Mouse (Mus musculus): Measurements from ENCODE around the gene Klf3. TPM values are rescaled to one million over a fixed set of nuclear protein-coding genes. Genes with fewer than 3 reads are reported as not detected.

Klf3 gene
- polyA plus RNA-seq, 1 experiment from 2014 or later, result 115 TPM

GRCm38 (mm10) chr5:64820138-64820537 is 16.9 kb downstream of the Klf3 start:
- no peak overlapping the region for H3K27ac ChIP-seq (ENCODE audit: low read length)

GRCm38 (mm10) chr5:64821294-64821693 is 18.1 kb downstream of the Klf3 start:
- Histone ChIP-seq H3K9ac (replicated peaks; ENCODE audit: low read depth, low read length) (no peak overlapping the region), H3K4me1 (ENCODE audit: control insufficient read depth, insufficient read depth, low read length) (peaks cover 12% of the 10 kb centered on the region; the same call in 1 of the 2 replicates), H3K27me3 (ENCODE audit: control insufficient read depth, insufficient read depth, low read length) (no peaks in the 10 kb centered on the region), H3K4me3 (ENCODE audit: low read depth, low read length) (no peak overlapping the region), H3K36me3 (ENCODE audit: control insufficient read depth, insufficient read depth, low read length) (peaks cover 80% of the 10 kb centered on the region), H3K9me3 (ENCODE audit: control insufficient read depth, low read depth, low read length) (no peaks in the 10 kb centered on the region), H3K27ac (ENCODE audit: low read length) (no peak overlapping the region), H3K4me2 (replicated peaks; ENCODE audit: low read depth, low read length) (no peak overlapping the region)
- 91% methylated on average over 2 of the region's 2 CpGs for WGBS
- ATAC-seq (ENCODE audit: insufficient number of reproducible peaks, insufficient read depth, low FRiP score, low read depth), result no peak

More at GRCm38 (mm10) chr5:64820138-64820537, 16.9 kb downstream of the Klf3 start:
- no peaks in the 10 kb centered on the region for H3K9me3 ChIP-seq (ENCODE audit: control insufficient read depth, low read depth, low read length)
- no peak overlapping the region for H3K9ac ChIP-seq (replicated peaks; ENCODE audit: low read depth, low read length)
- H3K4me1 ChIP-seq (ENCODE audit: control insufficient read depth, insufficient read depth, low read length), result peaks cover 16% of the 10 kb centered on the region; the same call in 1 of the 2 replicates
- peaks cover 70% of the 10 kb centered on the region for H3K36me3 ChIP-seq (ENCODE audit: control insufficient read depth, insufficient read depth, low read length)
- no peak for ATAC-seq (ENCODE audit: insufficient number of reproducible peaks, insufficient read depth, low FRiP score, low read depth)
- 94% methylated on average over 10 of the region's 10 CpGs for WGBS
- H3K27me3 ChIP-seq (ENCODE audit: control insufficient read depth, insufficient read depth, low read length), result no peaks in the 10 kb centered on the region
- no peak overlapping the region for H3K4me2 ChIP-seq (replicated peaks; ENCODE audit: low read depth, low read length)
- no peak overlapping the region for H3K4me3 ChIP-seq (ENCODE audit: low read depth, low read length)

GRCm38 (mm10) chr5:64821964-64822363 is 18.8 kb downstream of the Klf3 start:
- no peak overlapping the region for H3K9ac ChIP-seq (replicated peaks; ENCODE audit: low read depth, low read length)
- peaks cover 87% of the 10 kb centered on the region for H3K36me3 ChIP-seq (ENCODE audit: control insufficient read depth, insufficient read depth, low read length)
- H3K4me3 ChIP-seq (ENCODE audit: low read depth, low read length), result no peak overlapping the region
- H3K27me3 ChIP-seq (ENCODE audit: control insufficient read depth, insufficient read depth, low read length), result no peaks in the 10 kb centered on the region
- H3K9me3 ChIP-seq (ENCODE audit: control insufficient read depth, low read depth, low read length), result no peaks in the 10 kb centered on the region
- H3K27ac ChIP-seq (ENCODE audit: low read length), result no peak overlapping the region
- ATAC-seq (ENCODE audit: insufficient number of reproducible peaks, insufficient read depth, low FRiP score, low read depth), result no peak
- WGBS, result 92% methylated on average over 24 of the region's 24 CpGs
- no peak overlapping the region for H3K4me2 ChIP-seq (replicated peaks; ENCODE audit: low read depth, low read length)
- 0 out of 2 replicates have a peak, but pooled peaks cover 5% of the 10 kb centered on the region for H3K4me1 ChIP-seq (ENCODE audit: control insufficient read depth, insufficient read depth, low read length)

DNA sequence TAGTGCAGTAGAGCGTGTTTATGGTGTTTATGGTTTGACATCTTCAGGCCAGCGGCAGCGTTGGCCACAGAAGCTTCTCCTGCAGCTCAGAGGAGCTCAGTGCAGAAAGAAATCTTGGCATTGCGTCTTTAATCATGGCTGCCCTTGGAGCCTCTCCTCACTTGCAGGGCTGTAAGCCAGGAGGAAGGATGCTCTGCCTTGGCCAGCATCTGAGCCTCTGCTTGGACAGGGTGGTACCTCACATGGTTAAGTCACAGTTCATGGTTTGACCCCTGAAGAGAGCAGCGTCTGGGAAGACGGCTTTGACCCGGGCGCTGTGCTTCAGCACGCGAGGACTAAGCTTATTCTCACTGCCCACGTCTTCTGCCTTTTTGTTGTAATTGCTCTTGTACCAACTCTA is 20.2 kb downstream of the Klf3 start:
- H3K36me3 ChIP-seq (ENCODE audit: control insufficient read depth, insufficient read depth, low read length), result peaks cover 95% of the 10 kb centered on the region
- no peak overlapping the region for H3K27ac ChIP-seq (ENCODE audit: low read length)
- H3K27me3 ChIP-seq (ENCODE audit: control insufficient read depth, insufficient read depth, low read length), result no peaks in the 10 kb centered on the region
- no peaks in the 10 kb centered on the region for H3K4me1 ChIP-seq (ENCODE audit: control insufficient read depth, insufficient read depth, low read length)
- ATAC-seq (ENCODE audit: insufficient number of reproducible peaks, insufficient read depth, low FRiP score, low read depth), result no peak
- H3K4me2 ChIP-seq (replicated peaks; ENCODE audit: low read depth, low read length), result no peak overlapping the region
- H3K4me3 ChIP-seq (ENCODE audit: low read depth, low read length), result no peak overlapping the region
- H3K9ac ChIP-seq (replicated peaks; ENCODE audit: low read depth, low read length), result no peak overlapping the region
- WGBS, result 95% methylated on average over 11 of the region's 11 CpGs
- H3K9me3 ChIP-seq (ENCODE audit: control insufficient read depth, low read depth, low read length), result no peaks in the 10 kb centered on the region

- H3K9ac ChIP-seq (replicated peaks; ENCODE audit: low read depth, low read length), result no peak overlapping the region
- peaks cover 95% of the 10 kb centered on the region for H3K36me3 ChIP-seq (ENCODE audit: control insufficient read depth, insufficient read depth, low read length)
- no peak overlapping the region for H3K4me3 ChIP-seq (ENCODE audit: low read depth, low read length)
- 94% methylated on average over 3 of the region's 3 CpGs for WGBS
- H3K27me3 ChIP-seq (ENCODE audit: control insufficient read depth, insufficient read depth, low read length), result no peaks in the 10 kb centered on the region
- H3K27ac ChIP-seq (ENCODE audit: low read length), result no peak overlapping the region
- ATAC-seq (ENCODE audit: insufficient number of reproducible peaks, insufficient read depth, low FRiP score, low read depth), result no peak
- H3K4me1 ChIP-seq (ENCODE audit: control insufficient read depth, insufficient read depth, low read length), result no peaks in the 10 kb centered on the region
- H3K9me3 ChIP-seq (ENCODE audit: control insufficient read depth, low read depth, low read length), result no peaks in the 10 kb centered on the region
- no peak overlapping the region for H3K4me2 ChIP-seq (replicated peaks; ENCODE audit: low read depth, low read length)
These were observed 21.6 kb downstream of the Klf3 start for GRCm38 (mm10) chr5:64824765-64825164.

DNA sequence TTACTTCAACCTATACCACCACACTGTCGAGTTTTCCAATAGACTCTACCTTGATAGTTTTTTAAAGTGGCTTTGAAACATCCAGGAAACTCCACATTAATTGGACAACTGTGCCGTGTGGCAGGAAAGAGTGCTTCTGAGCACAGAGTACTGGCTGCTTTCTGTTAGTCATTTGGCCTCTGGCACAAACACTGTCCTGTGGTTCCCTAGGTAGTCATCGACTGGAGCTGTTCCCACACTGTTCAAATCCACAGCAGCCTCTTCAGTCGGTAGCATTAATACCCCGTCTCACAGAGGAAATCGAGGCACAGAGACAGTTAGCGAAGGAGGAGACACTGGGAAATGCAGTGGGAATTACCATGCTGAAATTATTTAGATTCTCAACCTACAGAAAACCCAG is 22.3 kb downstream of the Klf3 start:
- H3K27ac ChIP-seq (ENCODE audit: low read length), result no peak overlapping the region
- H3K4me1 ChIP-seq (ENCODE audit: control insufficient read depth, insufficient read depth, low read length), result no peaks in the 10 kb centered on the region
- no peaks in the 10 kb centered on the region for H3K9me3 ChIP-seq (ENCODE audit: control insufficient read depth, low read depth, low read length)
- 92% methylated on average over 7 of the region's 7 CpGs for WGBS
- H3K9ac ChIP-seq (replicated peaks; ENCODE audit: low read depth, low read length), result no peak overlapping the region
- no peak overlapping the region for H3K4me3 ChIP-seq (ENCODE audit: low read depth, low read length)
- H3K27me3 ChIP-seq (ENCODE audit: control insufficient read depth, insufficient read depth, low read length), result no peaks in the 10 kb centered on the region
- peaks cover 97% of the 10 kb centered on the region for H3K36me3 ChIP-seq (ENCODE audit: control insufficient read depth, insufficient read depth, low read length)
- ATAC-seq (ENCODE audit: insufficient number of reproducible peaks, insufficient read depth, low FRiP score, low read depth), result no peak
- no peak overlapping the region for H3K4me2 ChIP-seq (replicated peaks; ENCODE audit: low read depth, low read length)

DNA sequence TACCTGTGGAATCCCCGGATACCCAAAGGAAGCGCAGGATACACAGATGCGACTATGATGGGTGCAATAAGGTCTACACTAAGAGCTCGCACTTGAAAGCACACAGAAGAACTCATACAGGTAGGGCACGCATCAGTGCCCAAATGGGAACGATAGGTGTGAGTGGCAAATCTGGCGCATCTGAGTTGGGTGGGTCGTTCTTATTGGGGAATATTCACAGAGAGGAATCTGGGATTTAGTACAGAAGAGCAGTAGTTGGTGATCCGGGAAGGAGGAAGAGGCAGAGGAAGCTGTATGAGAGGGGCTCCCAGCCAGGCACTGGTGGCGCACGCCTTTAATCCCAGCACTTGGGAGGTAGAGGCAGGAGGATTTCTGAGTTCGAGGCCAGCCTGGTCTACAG is 24.0 kb downstream of the Klf3 start:
- H3K36me3 ChIP-seq (ENCODE audit: control insufficient read depth, insufficient read depth, low read length), result peaks cover 87% of the 10 kb centered on the region
- no peaks in the 10 kb centered on the region for H3K9me3 ChIP-seq (ENCODE audit: control insufficient read depth, low read depth, low read length)
- WGBS, result 96% methylated on average over 12 of the region's 12 CpGs
- no peaks in the 10 kb centered on the region for H3K27me3 ChIP-seq (ENCODE audit: control insufficient read depth, insufficient read depth, low read length)
- H3K4me1 ChIP-seq (ENCODE audit: control insufficient read depth, insufficient read depth, low read length), result no peaks in the 10 kb centered on the region
- H3K27ac ChIP-seq (ENCODE audit: low read length), result no peak overlapping the region
- H3K4me3 ChIP-seq (ENCODE audit: low read depth, low read length), result no peak overlapping the region
- no peak for ATAC-seq (ENCODE audit: insufficient number of reproducible peaks, insufficient read depth, low FRiP score, low read depth)
- H3K4me2 ChIP-seq (replicated peaks; ENCODE audit: low read depth, low read length), result no peak overlapping the region
- no peak overlapping the region for H3K9ac ChIP-seq (replicated peaks; ENCODE audit: low read depth, low read length)

DNA sequence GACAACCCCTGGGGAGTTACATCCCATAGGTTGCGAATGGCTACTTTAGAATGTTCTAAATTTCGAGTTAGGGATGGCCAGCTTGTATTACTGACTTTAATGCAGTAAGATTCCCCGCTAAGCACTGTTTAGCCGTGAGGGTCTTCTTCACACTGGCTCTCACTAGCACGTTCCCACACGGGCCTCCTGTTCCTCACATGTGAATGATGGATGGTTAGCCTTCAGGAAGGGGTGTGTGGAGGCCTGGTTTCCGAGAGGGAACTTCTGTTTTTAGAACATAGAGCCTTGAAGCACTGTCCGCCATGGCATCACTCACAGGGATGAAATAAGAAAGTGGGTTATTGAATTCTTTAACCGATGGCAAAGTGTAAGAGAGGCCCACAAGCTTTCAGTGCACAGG is 25.1 kb downstream of the Klf3 start:
- no peak for ATAC-seq (ENCODE audit: insufficient number of reproducible peaks, insufficient read depth, low FRiP score, low read depth)

GRCm38 (mm10) chr5:64829606-64830005 is 26.4 kb downstream of the Klf3 start:
- Histone ChIP-seq H3K4me1 (ENCODE audit: control insufficient read depth, insufficient read depth, low read length) (no peaks in the 10 kb centered on the region), H3K36me3 (ENCODE audit: control insufficient read depth, insufficient read depth, low read length) (peaks cover 66% of the 10 kb centered on the region), H3K9ac (replicated peaks; ENCODE audit: low read depth, low read length) (no peak overlapping the region), H3K4me2 (replicated peaks; ENCODE audit: low read depth, low read length) (no peak overlapping the region), H3K4me3 (ENCODE audit: low read depth, low read length) (no peak overlapping the region), H3K27ac (ENCODE audit: low read length) (no peak overlapping the region), H3K9me3 (ENCODE audit: control insufficient read depth, low read depth, low read length) (no peaks in the 10 kb centered on the region), H3K27me3 (ENCODE audit: control insufficient read depth, insufficient read depth, low read length) (no peaks in the 10 kb centered on the region)
- ATAC-seq (ENCODE audit: insufficient number of reproducible peaks, insufficient read depth, low FRiP score, low read depth), result no peak
- 93% methylated on average over 10 of the region's 10 CpGs for WGBS

More for the DNA sequence above, 25.1 kb downstream of the Klf3 start:
- Histone ChIP-seq H3K4me1 (ENCODE audit: control insufficient read depth, insufficient read depth, low read length) (no peaks in the 10 kb centered on the region), H3K27ac (ENCODE audit: low read length) (no peak overlapping the region), H3K27me3 (ENCODE audit: control insufficient read depth, insufficient read depth, low read length) (no peaks in the 10 kb centered on the region), H3K4me3 (ENCODE audit: low read depth, low read length) (no peak overlapping the region), H3K9ac (replicated peaks; ENCODE audit: low read depth, low read length) (no peak overlapping the region), H3K9me3 (ENCODE audit: control insufficient read depth, low read depth, low read length) (no peaks in the 10 kb centered on the region), H3K36me3 (ENCODE audit: control insufficient read depth, insufficient read depth, low read length) (peaks cover 79% of the 10 kb centered on the region), H3K4me2 (replicated peaks; ENCODE audit: low read depth, low read length) (no peak overlapping the region)
- WGBS, result 77% methylated on average over 9 of the region's 9 CpGs
